16 mouse cellular contexts compared by ENCODE assay signal in the genomic region with DNA sequence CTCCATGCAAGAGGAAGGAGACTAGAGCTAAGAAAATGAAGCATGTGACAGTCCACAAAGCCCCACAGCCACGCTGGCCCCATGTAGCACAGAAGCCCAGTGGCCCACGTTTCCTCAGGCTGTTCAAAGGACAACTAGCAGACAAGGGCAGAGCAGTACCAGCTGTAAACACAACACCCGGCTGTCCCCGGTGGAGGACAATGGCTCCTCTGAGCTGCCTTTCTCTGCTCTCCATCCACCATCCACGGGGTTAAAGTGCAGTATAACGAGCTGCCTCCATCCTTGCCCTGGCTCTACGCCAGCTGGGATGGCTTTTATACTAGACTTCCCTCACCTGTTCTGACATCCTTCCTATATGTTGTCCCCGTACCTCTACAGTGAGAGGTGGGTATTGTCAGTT. TPM values are rescaled to one million over a fixed set of nuclear protein-coding genes. Genes with fewer than 3 reads are reported as not detected.
DNase-seq lines count a peak whose midpoint lies in the region; ATAC-seq and TF ChIP-seq lines count a peak whose summit lies in the region.
"Had no signal": no experiment of that assay in that cellular context is flagged by ENCODE, and none has a peak within 500 bp of the region (broad histone marks: within the 10 kb centered on the region; RNA-seq: fewer than 3 reads in every experiment).

No protein-coding gene starts in this region.

- no peak overlapping the region for H3K4me2 ChIP-seq in hindbrain, postnatal 0 days (ENCODE audit: low read depth, low read length)
- H3K4me2 ChIP-seq in hindbrain, embryonic 14.5 days (replicated peaks) = no peak overlapping the region
- H3K4me2 ChIP-seq in midbrain, embryonic 13.5 days (replicated peaks) = no peak overlapping the region
- no peak overlapping the region for H3K4me2 ChIP-seq in heart, embryonic 12.5 days
- H3K4me2 ChIP-seq: liver, embryonic 13.5 days had no signal

- no peak for TF ChIP-seq CTCF in hindbrain, postnatal 0 days (IDR thresholded peaks at IDR 0.05; ENCODE audit: low read depth)

- H3K9me3 ChIP-seq in hindbrain, embryonic 10.5 days = peaks cover 4% of the 10 kb centered on the region; the same call in 1 of the 2 replicates
- no peaks in the 10 kb centered on the region for H3K9me3 ChIP-seq in hindbrain, postnatal 0 days (ENCODE audit: low read length)
- H3K9me3 ChIP-seq in hindbrain, embryonic 14.5 days (ENCODE audit: control insufficient read depth, low read length) = no peaks in the 10 kb centered on the region
- peaks cover 4% of the 10 kb centered on the region for H3K9me3 ChIP-seq in midbrain, embryonic 13.5 days
- H3K9me3 ChIP-seq in heart, embryonic 12.5 days (replicated peaks) = peaks cover 8% of the 10 kb centered on the region
- H3K9me3 ChIP-seq: G1E; heart, embryonic 10.5 days; liver, embryonic 13.5 days had no signal

- H3K36me3 ChIP-seq in hindbrain, embryonic 10.5 days = peaks cover 14% of the 10 kb centered on the region; the same call in 1 of the 2 replicates
- no peaks in the 10 kb centered on the region for H3K36me3 ChIP-seq in hindbrain, postnatal 0 days (ENCODE audit: insufficient read depth, low read length)
- H3K36me3 ChIP-seq in hindbrain, embryonic 14.5 days (replicated peaks; ENCODE audit: control insufficient read depth, insufficient read depth) = no peaks in the 10 kb centered on the region
- H3K36me3 ChIP-seq in midbrain, embryonic 13.5 days = 0 out of 2 replicates have a peak, but pooled peaks cover 4% of the 10 kb centered on the region
- peaks cover 6% of the 10 kb centered on the region for H3K36me3 ChIP-seq in heart, embryonic 12.5 days
- H3K36me3 ChIP-seq: G1E; liver, embryonic 13.5 days had no signal

- H3K4me3 ChIP-seq in hindbrain, embryonic 10.5 days = no peak overlapping the region
- H3K4me3 ChIP-seq in hindbrain, postnatal 0 days (ENCODE audit: low read length) = no peak overlapping the region
- no peak overlapping the region for H3K4me3 ChIP-seq in hindbrain, embryonic 14.5 days (replicated peaks; ENCODE audit: low read length)
- H3K4me3 ChIP-seq in midbrain, embryonic 13.5 days (replicated peaks) = no peak overlapping the region
- no peak overlapping the region for H3K4me3 ChIP-seq in heart, embryonic 12.5 days
- H3K4me3 ChIP-seq: heart, embryonic 10.5 days; liver, embryonic 13.5 days had no signal

- DNase-seq in hindbrain, embryonic 10.5 days (ENCODE audit: low spot score) = peak; percentile 25
- no peak for DNase-seq in hindbrain, postnatal 0 days (ENCODE audit: low spot score)
- DNase-seq in embryo, embryonic 10.5 days (ENCODE audit: low spot score) = peak; percentile 34
- no peak for DNase-seq in hindbrain, embryonic 14.5 days (ENCODE audit: low spot score)
- DNase-seq in heart, adult 18-20 months = no peak
- no peak for DNase-seq in cerebellum, adult 9-10 months
- DNase-seq: adrenal gland, postnatal 25 days; heart, postnatal 4 days; layer of hippocampus, adult 9-11 months; liver, embryonic 13.5 days; lung, postnatal 14 days had no signal

- H3K27me3 ChIP-seq in hindbrain, embryonic 10.5 days (ENCODE audit: insufficient read depth, poor library complexity, severe bottlenecking) = no peaks in the 10 kb centered on the region
- H3K27me3 ChIP-seq in hindbrain, postnatal 0 days (ENCODE audit: insufficient read depth, low read length) = no peaks in the 10 kb centered on the region
- no peaks in the 10 kb centered on the region for H3K27me3 ChIP-seq in hindbrain, embryonic 14.5 days (ENCODE audit: control insufficient read depth, insufficient read depth, low read length)
- H3K27me3 ChIP-seq in midbrain, embryonic 13.5 days = no peaks in the 10 kb centered on the region
- no peaks in the 10 kb centered on the region for H3K27me3 ChIP-seq in heart, embryonic 12.5 days (replicated peaks)
- H3K27me3 ChIP-seq: liver, embryonic 13.5 days had no signal

- no peak for ATAC-seq in hindbrain, postnatal 0 days
- ATAC-seq in hindbrain, embryonic 14.5 days (ENCODE audit: low FRiP score) = 0 out of 2 replicates have a peak, but pooled peaks have one; percentile 5
- peak; percentile 19; the same call in 1 of the 2 replicates for ATAC-seq in midbrain, embryonic 13.5 days
- no peak for ATAC-seq in heart, embryonic 12.5 days (ENCODE audit: insufficient number of reproducible peaks, low FRiP score)

- peak overlapping the region; percentile 64 for H3K27ac ChIP-seq in hindbrain, embryonic 10.5 days
- H3K27ac ChIP-seq in hindbrain, postnatal 0 days = no peak overlapping the region
- H3K27ac ChIP-seq in hindbrain, embryonic 14.5 days = peak overlapping the region; percentile 76
- H3K27ac ChIP-seq in midbrain, embryonic 13.5 days = peak overlapping the region; percentile 88
- no peak overlapping the region for H3K27ac ChIP-seq in heart, embryonic 12.5 days (ENCODE audit: poor library complexity, severe bottlenecking)
- H3K27ac ChIP-seq: heart, embryonic 10.5 days; kidney, postnatal 0 days; liver, embryonic 13.5 days had no signal

- WGBS in hindbrain, embryonic 10.5 days = 33% methylated on average over 8 of the region's 8 CpGs
- 31% methylated on average over 8 of the region's 8 CpGs for WGBS in hindbrain, postnatal 0 days
- 23% methylated on average over 8 of the region's 8 CpGs for WGBS in hindbrain, embryonic 14.5 days
- 30% methylated on average over 8 of the region's 8 CpGs for WGBS in midbrain, embryonic 13.5 days
- WGBS in heart, embryonic 12.5 days = 36% methylated on average over 8 of the region's 8 CpGs

- peaks cover 23% of the 10 kb centered on the region for H3K4me1 ChIP-seq in hindbrain, embryonic 10.5 days (replicated peaks)
- H3K4me1 ChIP-seq in hindbrain, postnatal 0 days (ENCODE audit: insufficient read depth, low read length) = no peaks in the 10 kb centered on the region
- peaks cover 23% of the 10 kb centered on the region for H3K4me1 ChIP-seq in hindbrain, embryonic 14.5 days (replicated peaks; ENCODE audit: control insufficient read depth, insufficient read depth, low read length)
- peaks cover 46% of the 10 kb centered on the region for H3K4me1 ChIP-seq in midbrain, embryonic 13.5 days (replicated peaks)
- peaks cover 26% of the 10 kb centered on the region for H3K4me1 ChIP-seq in heart, embryonic 12.5 days (replicated peaks)
- H3K4me1 ChIP-seq: liver, embryonic 13.5 days had no signal

- no peak overlapping the region for H3K9ac ChIP-seq in hindbrain, postnatal 0 days (replicated peaks; ENCODE audit: low read length)
- peak overlapping the region; percentile 22; the same call in 1 of the 2 replicates for H3K9ac ChIP-seq in hindbrain, embryonic 14.5 days
- no peak overlapping the region for H3K9ac ChIP-seq in midbrain, embryonic 13.5 days (replicated peaks)
- H3K9ac ChIP-seq in heart, embryonic 12.5 days = no peak overlapping the region
- H3K9ac ChIP-seq: liver, embryonic 13.5 days had no signal

RNA-seq across cellular contexts. Expression of a gene that starts 55.5 kb away (rescaled TPM):
- 28.5 and 33.1 TPM in 2 replicates for polyA plus RNA-seq in hindbrain, embryonic 10.5 days (2016; fragmentation: Nextera tagmentation; extraction: Ambion mirVana)
- total RNA-seq in hindbrain, postnatal 0 days (2014; rRNA removed) = 24.1 and 28.9 TPM in 2 replicates
- polyA plus RNA-seq in hindbrain, postnatal 0 days (2015; fragmentation: Nextera tagmentation; extraction: Ambion mirVana) = 23.2 and 23.4 TPM in 2 replicates
- 34.6 and 43.9 TPM in 2 replicates for polyA plus RNA-seq in hindbrain, embryonic 14.5 days (2014; fragmentation: Nextera tagmentation; extraction: Ambion mirVana)
- polyA plus RNA-seq in midbrain, embryonic 13.5 days (2015; fragmentation: Nextera tagmentation; extraction: Ambion mirVana) = 63.6 and 70.7 TPM in 2 replicates
- total RNA-seq in heart, adult 18-20 months (2021) = 10 to 100 TPM; 11.7 to 15.8 TPM
- 36.9 and 37.3 TPM in 2 replicates for polyA plus RNA-seq in heart, embryonic 12.5 days (2016; fragmentation: Nextera tagmentation; extraction: Ambion mirVana)
- polyA plus RNA-seq: G1E had no signal

Comparison
In these comparisons a context has a peak if more than half of its experiments do, and no peak if none do; other contexts are left out.
1. DNase-seq: peak in hindbrain, embryonic 10.5 days (single experiment) and embryo, embryonic 10.5 days (single experiment); none in hindbrain, postnatal 0 days (single experiment), hindbrain, embryonic 14.5 days (single experiment), heart, adult 18-20 months (0 of 2) and cerebellum, adult 9-10 months (single experiment).
2. H3K27ac ChIP-seq: peak in hindbrain, embryonic 10.5 days (single experiment), hindbrain, embryonic 14.5 days (single experiment) and midbrain, embryonic 13.5 days (single experiment); none in hindbrain, postnatal 0 days (single experiment) and heart, embryonic 12.5 days (single experiment).
3. ATAC-seq: peak in hindbrain, embryonic 14.5 days (single experiment) and midbrain, embryonic 13.5 days (single experiment); none in hindbrain, postnatal 0 days (single experiment) and heart, embryonic 12.5 days (single experiment).